Mouse (Mus musculus) lung, postnatal 0 days (tissue): ENCODE measurements at regions not wholly inside any gene's neighbourhood (a gene's known extent, or its start where the extent isn't known, plus 50 kb on each side); places are given as distances from the start of the nearest gene placed in this dataset.

Experiments used
- ATAC-seq: fragments of 200-750 bp; cut with Nextera tagmentation; 2 replicates; pipeline ENCODE4 v1.8.0; 2017; ENCODE audit warnings: moderate library complexity
- DNase-seq: peaks from one replicate; pipeline ENCODE4 v3.0.0-alpha.2; 2016; ENCODE audit warnings: low spot score
- H3K27ac ChIP-seq: fragments of 300-500 bp; sonication (generic); 2 replicates; pipeline ENCODE4 v1.5.1; 2014; ENCODE audit warnings: antibody characterized with exemption, mild to moderate bottlenecking, low read length, mixed read lengths
- H3K27me3 ChIP-seq: fragments of 300-500 bp; sonication (generic); replicated peaks from 2 replicates; pipeline ENCODE4 v1.6.1; 2014; ENCODE audit warnings: low read length, mixed read lengths; ENCODE audit not compliant: insufficient read depth
- H3K36me3 ChIP-seq: fragments of 300-500 bp; sonication (generic); 2 replicates; pipeline ENCODE4 v1.6.1; 2014; ENCODE audit warnings: low read length, mixed read lengths; ENCODE audit not compliant: insufficient read depth
- H3K4me1 ChIP-seq: fragments of 300-500 bp; sonication (generic); 2 replicates; pipeline ENCODE4 v1.6.1; 2014; ENCODE audit warnings: antibody characterized with exemption, low read depth, low read length, mixed read lengths; ENCODE audit not compliant: insufficient read depth
- H3K4me2 ChIP-seq: fragments of 300-500 bp; sonication (generic); replicated peaks from 2 replicates; pipeline ENCODE4 v1.6.1; 2014; ENCODE audit warnings: low read depth, mild to moderate bottlenecking, low read length, moderate library complexity, mixed read lengths
- H3K4me3 ChIP-seq: fragments of 300-500 bp; sonication (generic); 2 replicates; pipeline ENCODE4 v1.5.1; 2014; ENCODE audit warnings: low read depth, low read length
- H3K9ac ChIP-seq: fragments of 300-500 bp; sonication (generic); replicated peaks from 2 replicates; pipeline ENCODE4 v1.6.1; 2014; ENCODE audit warnings: low read depth, mild to moderate bottlenecking
- H3K9me3 ChIP-seq: fragments of 300-500 bp; sonication (generic); 2 replicates; pipeline ENCODE4 v1.6.1; 2016; ENCODE audit warnings: low read length, mixed read lengths
- CTCF ChIP-seq: IDR thresholded peaks from 2 replicates; pipeline ENCODE4 v1.5.1; 2016; ENCODE audit warnings: antibody characterized with exemption, mild to moderate bottlenecking
- EP300 ChIP-seq: IDR thresholded peaks from 2 replicates; pipeline ENCODE4 v1.6.1; 2016; ENCODE audit warnings: antibody characterized with exemption, mild to moderate bottlenecking, control low read depth
- WGBS: fragments of 180-500 bp; shearing (Covaris S2); extraction: QIAGEN DNeasy Blood & Tissue Kit; methylation state at CpG from one replicate; pipeline ENCODE4 v1.1.7; 2014; 5-methylcytosine and 5-hydroxymethylcytosine counted together

- TF ChIP-seq EP300 = no peak
- TF ChIP-seq CTCF = no peak
- peak overlapping the region; percentile 43; the same call in 1 of the 2 replicates for H3K4me2 ChIP-seq
- no peaks in the 10 kb centered on the region for H3K36me3 ChIP-seq
- H3K27me3 ChIP-seq = no peaks in the 10 kb centered on the region
- peak; percentile 54 for DNase-seq
- H3K27ac ChIP-seq = peak overlapping the region; percentile 69; the same call in 1 of the 2 replicates
- H3K4me1 ChIP-seq = peaks cover 22% of the 10 kb centered on the region; the same call in 1 of the 2 replicates
- H3K4me3 ChIP-seq = no peak overlapping the region
- no peaks in the 10 kb centered on the region for H3K9me3 ChIP-seq
- peak; percentile 26; the same call in 1 of the 2 replicates for ATAC-seq
- no peak overlapping the region for H3K9ac ChIP-seq
- 31% methylated on average over 7 of the region's 7 CpGs for WGBS
Measured at GRCm38 (mm10) chr2:128429786-128430185, 161.2 kb upstream of the Spdye4c start.

GRCm38 (mm10) chr2:128430776-128431291, 160.2 kb upstream of the Spdye4c start:
- ATAC-seq (peak; percentile 49), DNase-seq (peak; percentile 32)
- H3K9ac ChIP-seq = no peak overlapping the region
- 0 out of 2 replicates have a peak overlapping the region, but pooled peaks have one; percentile 27 for H3K27ac ChIP-seq
- no peak for TF ChIP-seq EP300
- TF ChIP-seq CTCF = no peak
- no peaks in the 10 kb centered on the region for H3K36me3 ChIP-seq
- H3K4me3 ChIP-seq = no peak overlapping the region
- no peaks in the 10 kb centered on the region for H3K27me3 ChIP-seq
- 52% methylated on average over 9 of the region's 9 CpGs for WGBS
- no peaks in the 10 kb centered on the region for H3K9me3 ChIP-seq
- peaks cover 22% of the 10 kb centered on the region; the same call in 1 of the 2 replicates for H3K4me1 ChIP-seq
- H3K4me2 ChIP-seq = no peak overlapping the region

- Histone ChIP-seq H3K36me3 (no peaks in the 10 kb centered on the region), H3K4me2 (no peak overlapping the region), H3K4me1 (peaks cover 22% of the 10 kb centered on the region; the same call in 1 of the 2 replicates), H3K9me3 (no peaks in the 10 kb centered on the region), H3K27ac (no peak overlapping the region), H3K27me3 (no peaks in the 10 kb centered on the region), H3K4me3 (no peak overlapping the region), H3K9ac (no peak overlapping the region)
- WGBS = 56% methylated on average over 4 of the region's 4 CpGs
- no peak for ATAC-seq
- no peak for DNase-seq
- TF ChIP-seq CTCF (no peak), EP300 (no peak)
Measured at GRCm38 (mm10) chr2:128431751-128432150, 159.3 kb upstream of the Spdye4c start.

GRCm38 (mm10) chr2:128432741-128433140, 158.3 kb upstream of the Spdye4c start:
- no peak overlapping the region for H3K4me3 ChIP-seq
- no peaks in the 10 kb centered on the region for H3K9me3 ChIP-seq
- no peak for TF ChIP-seq CTCF
- no peaks in the 10 kb centered on the region for H3K36me3 ChIP-seq
- ATAC-seq (no peak), DNase-seq (no peak)
- H3K4me1 ChIP-seq = peaks cover 16% of the 10 kb centered on the region; the same call in 1 of the 2 replicates
- H3K27me3 ChIP-seq = no peaks in the 10 kb centered on the region
- no peak overlapping the region for H3K9ac ChIP-seq
- no peak overlapping the region for H3K27ac ChIP-seq
- no peak overlapping the region for H3K4me2 ChIP-seq
- WGBS = 79% methylated on average over 3 of the region's 3 CpGs

- Histone ChIP-seq H3K4me2 (no peak overlapping the region), H3K9me3 (no peaks in the 10 kb centered on the region), H3K27ac (no peak overlapping the region), H3K27me3 (no peaks in the 10 kb centered on the region), H3K9ac (no peak overlapping the region), H3K4me1 (peaks cover 8% of the 10 kb centered on the region; the same call in 1 of the 2 replicates), H3K4me3 (no peak overlapping the region), H3K36me3 (no peaks in the 10 kb centered on the region)
- DNase-seq = no peak
- TF ChIP-seq EP300 (no peak), CTCF (no peak)
- no peak for ATAC-seq
- WGBS = 83% methylated on average over 9 of the region's 9 CpGs
Measured at GRCm38 (mm10) chr2:128433553-128434081, 157.4 kb upstream of the Spdye4c start.

GRCm38 (mm10) chr2:128434200-128434977, 156.6 kb upstream of the Spdye4c start:
- Histone ChIP-seq H3K4me2 (no peak overlapping the region), H3K27ac (no peak overlapping the region), H3K36me3 (no peaks in the 10 kb centered on the region), H3K4me1 (peaks cover 1% of the 10 kb centered on the region; the same call in 1 of the 2 replicates), H3K9me3 (no peaks in the 10 kb centered on the region), H3K9ac (no peak overlapping the region), H3K27me3 (no peaks in the 10 kb centered on the region), H3K4me3 (no peak overlapping the region)
- TF ChIP-seq CTCF (no peak), EP300 (no peak)
- WGBS = 60% methylated on average over 11 of the region's 11 CpGs
- no peak for DNase-seq
- no peak for ATAC-seq
